Mouse (Mus musculus) ES-E14 (cell line): Measurements from ENCODE around the gene Srrd. TPM values are rescaled to one million over a fixed set of nuclear protein-coding genes. Genes with fewer than 3 reads are reported as not detected.

ENCODE experiments used
- DNase-seq: peaks from one replicate; pipeline ENCODE4 v3.0.0-alpha.2; 2013; ENCODE audit warnings: low read depth, low spot score
- H3K27ac ChIP-seq: 2 replicates; pipeline ENCODE4 v1.5.1; 2012; ENCODE audit warnings: low read depth, mild to moderate bottlenecking, low read length, moderate library complexity, mixed read lengths; ENCODE audit not compliant: poor library complexity, insufficient read depth, severe bottlenecking
- H3K36me3 ChIP-seq: 2 replicates; pipeline ENCODE4 v1.6.1; 2012; ENCODE audit warnings: mild to moderate bottlenecking, low read length, moderate library complexity, mixed read lengths; ENCODE audit not compliant: control insufficient read depth, poor library complexity, insufficient read depth, severe bottlenecking
- H3K4me1 ChIP-seq, 2 experiments: fragments of 150-350 bp in 1 of 2; sonication (generic) in 1 of 2; 2 replicates each; pipeline ENCODE4 v1.6.1; 2012; ENCODE audit warnings: low read length in 2 of 2, mild to moderate bottlenecking in 1 of 2, mixed read lengths in 1 of 2; ENCODE audit not compliant: control insufficient read depth in 2 of 2, insufficient read depth in 2 of 2, poor library complexity in 1 of 2
- H3K4me3 ChIP-seq, 2 experiments: fragments of 150-350 bp in 1 of 2; sonication (generic) in 1 of 2; 2 replicates each; pipeline ENCODE4 v1.5.1; 2012; ENCODE audit warnings: low read length in 2 of 2, low read depth in 1 of 2, mild to moderate bottlenecking in 1 of 2, mixed read lengths in 1 of 2; ENCODE audit not compliant: insufficient read depth in 1 of 2, poor library complexity in 1 of 2, severe bottlenecking in 1 of 2
- H3K9ac ChIP-seq: 2 replicates; pipeline ENCODE4 v1.6.1; 2012; ENCODE audit warnings: low read depth, mild to moderate bottlenecking, low read length, mixed read lengths; ENCODE audit not compliant: poor library complexity, insufficient read depth, severe bottlenecking
- H3K9me3 ChIP-seq: fragments of 150-350 bp; sonication (generic); 2 replicates; pipeline ENCODE4 v1.6.1; 2012; ENCODE audit warnings: low read depth, mild to moderate bottlenecking, low read length; ENCODE audit not compliant: control insufficient read depth, insufficient read depth
- CHD2 ChIP-seq: IDR thresholded peaks from 2 replicates; pipeline ENCODE4 v1.6.1; 2014; ENCODE audit warnings: mild to moderate bottlenecking, low read depth, low read length, inconsistent platforms
- HCFC1 ChIP-seq: IDR thresholded peaks from 2 replicates; pipeline ENCODE4 v1.6.1; 2012; ENCODE audit warnings: low read length, inconsistent platforms, borderline replicate concordance; ENCODE audit not compliant: insufficient read depth
- MAFK ChIP-seq: IDR thresholded peaks from 2 replicates; pipeline ENCODE4 v1.6.1; 2014; ENCODE audit warnings: mild to moderate bottlenecking, low read depth, low read length, inconsistent platforms; ENCODE audit not compliant: insufficient read depth
- ZC3H11A ChIP-seq: IDR thresholded peaks from 2 replicates; pipeline ENCODE4 v1.6.1; 2012; ENCODE audit warnings: low read depth, mild to moderate bottlenecking, inconsistent platforms, low read length, borderline replicate concordance
- ZNF384 ChIP-seq: IDR thresholded peaks from 2 replicates; pipeline ENCODE4 v1.6.1; 2012; ENCODE audit warnings: low read depth, low read length, inconsistent platforms
- in situ Hi-C, 2 experiments: fragments of 600-800 bp; cut with MboI; formaldehyde crosslinking; loops; one replicate each; pipeline ENCODE4 v1.15.1; 2025; ENCODE audit warnings: low sequenced_read_pairs in 2 of 2, inconsistent platforms in 1 of 2; ENCODE audit not compliant: unreplicated experiment in 2 of 2
- total RNA-seq: library from RNA; depleted of rRNA; stranded (reverse); fragments of 300-350 nt; gene quantifications from 2 replicates; pipeline ENCODE4 v1.2.3, GENCODE M21; 2012

The Srrd gene
- total RNA-seq, 1 experiment, result 25.8 TPM

DNA sequence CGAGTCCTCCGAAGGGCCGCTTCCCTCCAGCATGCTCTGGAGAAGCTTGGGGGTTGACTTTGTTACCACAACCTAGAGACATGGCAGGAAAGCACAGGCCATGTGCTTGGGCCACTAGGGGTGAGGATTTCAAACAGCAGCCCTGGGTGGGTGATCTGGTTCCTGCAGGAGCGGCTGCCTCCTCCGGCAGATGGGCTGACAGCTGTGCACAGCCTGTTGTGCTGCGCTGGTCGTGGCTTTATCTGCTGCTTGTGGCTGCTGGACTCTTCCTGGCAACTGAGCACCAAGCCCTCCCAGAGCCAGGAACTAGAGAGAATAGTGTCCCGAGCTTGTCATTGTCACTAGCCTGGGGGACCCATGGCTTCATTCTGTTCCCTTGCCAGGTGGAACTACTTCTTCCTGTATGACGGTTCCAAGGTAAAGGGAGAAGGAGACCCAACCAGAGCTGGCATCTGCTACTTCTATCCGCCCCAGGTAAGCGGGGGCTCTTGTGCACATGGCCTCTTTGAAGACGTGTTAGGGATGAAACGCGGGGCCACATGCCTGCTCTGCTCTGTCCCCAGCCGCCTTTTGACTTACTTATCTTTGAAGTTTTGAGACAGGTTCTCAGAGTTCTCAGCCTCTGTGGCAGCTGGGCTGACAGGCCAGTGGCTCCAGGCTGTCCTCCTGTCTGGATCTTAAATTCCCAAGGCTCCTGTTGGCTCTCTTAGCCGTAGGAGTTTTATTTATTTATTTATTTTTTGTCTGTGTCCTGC, 3.5 kb upstream of the Srrd start:
- Histone ChIP-seq H3K36me3 (peaks cover 20% of the 10 kb centered on the region), H3K9ac (no peak overlapping the region), H3K4me3 (no peak overlapping the region), H3K9me3 (no peaks in the 10 kb centered on the region), H3K4me1 (no peaks in the 10 kb centered on the region), H3K27ac (no peak overlapping the region)
- in situ Hi-C loops, result loop anchor here in 1 of 2 experiments (25.0 kb wide), 1 partner anchor 109 kb away; no protein-coding TSS in a partner anchor
- TF ChIP-seq HCFC1 (no peak), MAFK (no peak), ZC3H11A (no peak), CHD2 (no peak), ZNF384 (no peak)
- no peak for DNase-seq

DNA sequence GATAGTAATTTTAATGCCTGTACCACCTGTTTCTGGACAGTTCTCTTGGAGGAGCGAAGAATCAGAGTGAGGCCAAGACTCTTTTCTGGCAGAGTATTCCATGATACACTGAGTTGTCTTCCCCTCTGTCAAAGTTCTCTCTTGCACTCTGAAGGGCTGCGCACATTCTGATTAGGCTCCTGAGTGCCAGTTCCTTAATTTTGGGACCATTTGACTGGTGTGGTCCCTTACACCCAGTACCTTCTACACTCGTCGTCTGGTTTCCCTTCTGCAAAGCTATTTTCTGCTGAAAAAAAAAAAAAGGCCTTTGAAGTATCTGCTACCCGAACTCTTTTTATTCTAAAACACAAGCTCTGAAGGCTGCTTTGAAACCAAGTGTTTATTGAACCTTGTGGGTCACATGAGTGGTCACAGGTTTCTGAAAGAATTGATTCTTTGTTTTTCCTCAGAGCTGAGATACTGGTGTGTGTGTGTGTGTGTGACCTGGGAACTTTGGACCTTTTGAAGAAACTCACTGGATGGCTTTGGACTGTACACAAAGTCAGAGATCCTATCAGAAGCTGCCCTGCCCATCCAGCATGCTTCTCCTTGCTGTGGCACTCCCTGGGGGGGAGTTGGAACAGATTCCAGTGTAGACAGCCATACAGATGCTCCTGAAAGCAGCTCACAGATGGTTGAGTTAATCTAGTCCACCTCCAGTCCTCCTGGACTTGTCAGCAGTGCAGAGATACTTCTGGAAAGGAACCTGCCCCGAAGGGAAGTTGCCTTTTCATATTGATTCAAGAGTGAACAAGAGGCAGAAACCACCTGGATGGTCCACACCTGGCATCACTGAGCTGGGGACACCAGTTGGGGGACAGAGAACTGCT, 1.5 kb upstream of the Srrd start:
- no peak overlapping the region for H3K9ac ChIP-seq
- no peaks in the 10 kb centered on the region for H3K9me3 ChIP-seq
- in situ Hi-C loops, result loop anchor here in 1 of 2 experiments (25.0 kb wide), 1 partner anchor 107 kb away; no protein-coding TSS in a partner anchor
- TF ChIP-seq MAFK, result no peak
- no peak for TF ChIP-seq ZNF384
- no peak for TF ChIP-seq ZC3H11A
- no peak for TF ChIP-seq CHD2
- TF ChIP-seq HCFC1, result no peak
- peaks cover 15% of the 10 kb centered on the region for H3K36me3 ChIP-seq
- H3K4me1 ChIP-seq, result no peaks in the 10 kb centered on the region
- H3K4me3 ChIP-seq, result no peak overlapping the region
- H3K27ac ChIP-seq, result no peak overlapping the region
- DNase-seq, result no peak

DNA sequence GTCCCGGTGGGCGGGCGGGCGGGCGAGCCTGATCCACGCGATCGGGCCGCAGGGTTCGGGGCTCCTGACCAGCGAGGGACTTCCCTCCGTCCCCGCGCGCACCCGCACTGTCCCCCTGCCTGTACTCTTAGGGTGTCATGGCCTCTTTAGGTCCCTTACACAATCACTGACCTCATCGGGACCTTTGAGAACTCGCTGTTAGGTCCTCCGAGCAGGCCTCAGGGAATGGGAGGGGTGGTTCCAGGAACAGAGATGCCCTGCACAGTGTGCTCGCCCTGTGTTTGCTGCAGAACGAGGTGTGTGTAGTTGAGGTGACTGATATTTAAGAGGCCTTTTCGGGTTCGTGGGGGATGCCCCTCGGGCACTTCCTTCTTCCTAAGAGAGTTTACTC, 360 bp upstream of the Srrd start:
- DNase-seq, result no peak
- Histone ChIP-seq H3K4me1 (no peaks in the 10 kb centered on the region), H3K4me3 (peak overlapping the region; percentile 81 to 94), H3K9me3 (no peaks in the 10 kb centered on the region), H3K9ac (peak overlapping the region; percentile 81), H3K36me3 (peaks cover 17% of the 10 kb centered on the region), H3K27ac (no peak overlapping the region)
- in situ Hi-C loops, result loop anchor here in 1 of 2 experiments (25.0 kb wide), 1 partner anchor 106 kb away; no protein-coding TSS in a partner anchor
- no peak for TF ChIP-seq ZC3H11A
- no peak for TF ChIP-seq ZNF384
- no peak for TF ChIP-seq HCFC1
- TF ChIP-seq MAFK, result no peak
- no peak for TF ChIP-seq CHD2

DNA sequence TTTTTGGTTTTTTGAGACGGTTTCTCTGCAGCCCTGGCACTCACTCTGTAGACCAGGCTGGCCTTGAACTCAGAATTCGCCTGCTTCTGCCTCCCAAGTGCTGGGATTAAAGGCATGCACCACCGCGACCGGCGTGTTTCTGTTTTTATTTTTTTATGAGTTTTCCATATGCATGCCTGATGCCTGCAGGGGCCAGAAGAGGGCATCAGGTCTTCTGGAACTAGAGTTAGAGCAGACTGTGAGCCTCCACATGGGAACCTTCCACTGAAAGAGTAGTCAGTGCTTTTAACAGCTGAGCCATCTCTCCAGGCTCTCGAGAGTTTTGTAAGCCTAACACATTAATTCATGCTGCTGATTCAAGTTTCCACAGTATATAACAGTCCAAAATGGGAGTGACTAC, 3.6 kb downstream of the Srrd start:
- no peaks in the 10 kb centered on the region for H3K9me3 ChIP-seq
- DNase-seq, result no peak
- in situ Hi-C loops, result loop anchor here in 1 of 2 experiments (25.0 kb wide), 1 partner anchor 102 kb away; no protein-coding TSS in a partner anchor
- H3K4me3 ChIP-seq, result no peak overlapping the region
- TF ChIP-seq ZC3H11A, result no peak
- no peak for TF ChIP-seq CHD2
- no peak for TF ChIP-seq MAFK
- TF ChIP-seq ZNF384, result no peak
- TF ChIP-seq HCFC1, result no peak
- H3K4me1 ChIP-seq, result no peaks in the 10 kb centered on the region
- no peak overlapping the region for H3K27ac ChIP-seq
- peaks cover 47% of the 10 kb centered on the region for H3K36me3 ChIP-seq
- no peak overlapping the region for H3K9ac ChIP-seq
